Mouse (Mus musculus) layer of hippocampus, adult 18-20 months (tissue): Measurements from ENCODE around the gene Gm13287. TPM values are rescaled to one million over a fixed set of nuclear protein-coding genes. Genes with fewer than 3 reads are reported as not detected.
"Not testable (repeated sequence)": the region's sequence is repeated elsewhere in the genome, so short reads cannot be mapped to it uniquely, and the experiment has no call there.

Experiments used
- DNase-seq, 2 experiments: peaks; one replicate each; pipeline ENCODE4 v3.0.0; 2022; ENCODE audit warnings: low spot score in 2 of 2
- total RNA-seq, 2 experiments: library from RNA; stranded (reverse); gene quantifications; 2 replicates each; pipeline ENCODE4 v1.2.3; 2021

The Gm13287 gene
- total RNA-seq, 2 experiments from 2014 or later = not detected

DNA sequence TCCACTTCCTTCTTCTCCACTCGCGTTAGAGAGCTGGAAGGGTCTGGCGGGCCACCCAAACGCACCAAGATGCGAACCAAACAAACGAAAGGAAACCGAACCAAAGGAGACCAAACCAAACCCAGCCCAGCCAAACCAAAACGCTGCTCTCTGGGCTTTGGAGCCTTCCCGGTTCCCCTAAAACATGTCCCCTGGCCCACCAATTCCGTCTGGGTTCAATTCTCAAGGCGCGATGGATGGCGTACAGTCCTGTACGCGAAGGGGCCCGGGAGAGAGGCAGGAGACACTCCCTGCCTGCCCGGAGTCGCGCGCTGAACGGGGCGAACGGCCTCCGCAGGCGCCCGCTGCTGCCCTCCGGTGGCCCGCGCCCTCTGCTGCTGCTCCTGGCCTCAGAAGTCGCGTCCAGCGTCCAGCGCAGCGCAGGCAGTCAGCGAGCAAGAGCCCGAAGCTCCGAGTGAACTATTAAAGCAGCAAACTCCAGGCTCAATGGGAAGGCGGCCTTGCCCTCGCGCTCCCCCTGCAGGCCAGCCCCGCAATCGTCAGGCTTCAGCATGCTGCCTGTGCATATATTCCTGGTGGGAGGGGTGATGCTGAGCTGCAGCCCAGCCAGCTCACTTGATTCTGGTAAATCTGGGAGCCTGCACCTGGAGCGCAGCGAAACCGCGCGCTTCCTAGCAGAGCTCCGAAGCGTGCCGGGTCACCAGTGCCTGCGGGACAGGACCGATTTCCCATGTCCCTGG, 8.9 kb upstream of the Gm13287 start, which contains the start of gene Gm13275:
Gene Gm13275, plus strand, starts transcription at position 552 of the 740 bp plus-strand sequence.
- DNase-seq = peak; percentile 52 to 63

DNA sequence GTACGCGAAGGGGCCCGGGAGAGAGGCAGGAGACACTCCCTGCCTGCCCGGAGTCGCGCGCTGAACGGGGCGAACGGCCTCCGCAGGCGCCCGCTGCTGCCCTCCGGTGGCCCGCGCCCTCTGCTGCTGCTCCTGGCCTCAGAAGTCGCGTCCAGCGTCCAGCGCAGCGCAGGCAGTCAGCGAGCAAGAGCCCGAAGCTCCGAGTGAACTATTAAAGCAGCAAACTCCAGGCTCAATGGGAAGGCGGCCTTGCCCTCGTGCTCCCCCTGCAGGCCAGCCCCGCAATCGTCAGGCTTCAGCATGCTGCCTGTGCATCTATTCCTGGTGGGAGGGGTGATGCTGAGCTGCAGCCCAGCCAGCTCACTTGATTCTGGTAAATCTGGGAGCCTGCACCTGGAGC, 6.0 kb upstream of the Gm13287 start, which contains the start of gene Gm13279:
Gene Gm13279, plus strand, starts transcription at position 301 of the 400 bp plus-strand sequence.
- not testable (repeated sequence) for DNase-seq

DNA sequence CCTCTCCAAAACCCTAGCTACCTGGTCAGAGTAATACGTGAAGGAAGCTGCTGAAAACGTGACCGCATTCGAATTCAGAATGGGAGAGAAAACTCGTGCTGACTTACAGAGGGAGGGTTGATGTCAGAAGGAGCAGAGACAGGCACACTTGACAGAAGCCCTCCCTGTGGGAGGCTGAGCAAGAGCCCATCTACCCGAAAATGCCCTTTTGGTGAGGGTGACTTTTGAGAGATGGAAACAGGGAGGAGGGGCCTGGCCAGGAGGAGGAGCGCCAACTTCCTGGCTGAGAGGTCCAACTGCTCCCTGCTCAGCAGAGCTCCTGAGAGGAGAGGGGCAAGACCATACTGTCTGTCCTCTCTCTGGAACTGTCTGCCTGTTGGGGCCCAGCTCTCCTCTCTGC, 3.7 kb upstream of the Gm13287 start, which contains the start of gene Gm13285:
Gene Gm13285, plus strand, starts transcription at position 301 of the 400 bp plus-strand sequence.
- not testable (repeated sequence) for DNase-seq

DNA sequence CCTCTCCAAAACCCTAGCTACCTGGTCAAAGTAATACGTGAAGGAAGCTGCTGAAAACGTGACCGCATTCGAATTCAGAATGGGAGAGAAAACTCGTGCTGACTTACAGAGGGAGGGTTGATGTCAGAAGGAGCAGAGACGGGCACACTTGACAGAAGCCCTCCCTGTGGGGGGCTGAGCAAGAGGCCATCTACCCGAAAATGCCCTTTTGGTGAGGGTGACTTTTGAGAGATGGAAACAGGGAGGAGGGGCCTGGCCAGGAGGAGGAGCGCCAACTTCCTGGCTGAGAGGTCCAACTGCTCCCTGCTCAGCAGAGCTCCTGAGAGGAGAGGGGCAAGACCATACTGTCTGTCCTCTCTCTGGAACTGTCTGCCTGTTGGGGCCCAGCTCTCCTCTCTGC, 2.2 kb downstream of the Gm13287 start, which contains the start of gene Gm13288:
Gene Gm13288, plus strand, starts transcription at position 301 of the 400 bp plus-strand sequence.
- not testable (repeated sequence) for DNase-seq

DNA sequence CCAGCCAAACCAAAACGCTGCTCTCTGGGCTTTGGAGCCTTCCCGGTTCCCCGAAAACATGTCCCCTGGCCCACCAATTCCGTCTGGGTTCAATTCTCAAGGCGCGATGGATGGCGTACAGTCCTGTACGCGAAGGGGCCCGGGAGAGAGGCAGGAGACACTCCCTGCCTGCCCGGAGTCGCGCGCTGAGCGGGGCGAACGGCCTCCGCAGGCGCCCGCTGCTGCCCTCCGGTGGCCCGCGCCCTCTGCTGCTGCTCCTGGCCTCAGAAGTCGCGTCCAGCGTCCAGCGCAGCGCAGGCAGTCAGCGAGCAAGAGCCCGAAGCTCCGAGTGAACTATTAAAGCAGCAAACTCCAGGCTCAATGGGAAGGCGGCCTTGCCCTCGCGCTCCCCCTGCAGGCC, 2.7 kb downstream of the Gm13287 start:
- not testable (repeated sequence) for DNase-seq

DNA sequence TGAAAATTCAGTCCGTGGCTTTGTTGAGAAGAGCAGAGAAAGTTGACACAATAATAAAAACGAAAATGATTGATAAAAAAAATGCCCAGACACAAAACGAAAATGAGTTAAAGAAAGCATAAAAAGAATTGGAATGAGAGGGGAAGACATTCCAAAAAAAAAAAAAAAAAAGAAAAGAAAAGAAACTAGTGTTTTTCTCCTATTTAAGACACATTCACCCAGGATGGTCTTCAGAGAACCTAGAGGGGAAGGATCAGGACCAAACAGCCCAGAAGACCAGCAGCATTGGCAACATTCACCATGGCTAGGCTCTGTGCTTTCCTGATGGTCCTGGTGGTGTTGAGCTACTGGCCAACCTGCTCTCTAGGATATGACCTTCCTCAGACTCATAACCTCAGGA, 12.9 kb downstream of the Gm13287 start, which contains the start of gene Ifna7:
Gene Ifna7, plus strand, starts transcription at position 301 of the 400 bp plus-strand sequence.
- DNase-seq = no peak

DNA sequence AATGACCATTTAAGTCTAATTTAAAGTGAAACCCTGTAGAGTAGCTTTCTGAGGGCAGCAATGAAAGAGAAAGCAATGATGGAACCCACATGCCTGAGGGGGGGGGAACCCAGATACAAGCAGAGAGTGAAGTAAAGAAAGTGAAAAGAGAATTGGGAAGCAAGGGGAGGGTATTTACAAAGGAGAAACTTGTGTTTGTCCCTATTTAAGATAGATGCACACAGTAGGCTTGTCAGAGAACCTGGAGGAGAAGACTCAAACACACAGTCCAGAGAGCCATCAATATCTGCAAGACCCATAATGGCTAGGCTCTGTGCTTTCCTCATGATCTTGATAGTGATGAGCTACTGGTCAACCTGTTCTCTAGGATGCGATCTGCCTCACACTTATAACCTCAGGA, 16.6 kb downstream of the Gm13287 start, which contains the start of gene Ifna11:
Gene Ifna11, plus strand, starts transcription at position 301 of the 400 bp plus-strand sequence.
- DNase-seq = no peak

DNA sequence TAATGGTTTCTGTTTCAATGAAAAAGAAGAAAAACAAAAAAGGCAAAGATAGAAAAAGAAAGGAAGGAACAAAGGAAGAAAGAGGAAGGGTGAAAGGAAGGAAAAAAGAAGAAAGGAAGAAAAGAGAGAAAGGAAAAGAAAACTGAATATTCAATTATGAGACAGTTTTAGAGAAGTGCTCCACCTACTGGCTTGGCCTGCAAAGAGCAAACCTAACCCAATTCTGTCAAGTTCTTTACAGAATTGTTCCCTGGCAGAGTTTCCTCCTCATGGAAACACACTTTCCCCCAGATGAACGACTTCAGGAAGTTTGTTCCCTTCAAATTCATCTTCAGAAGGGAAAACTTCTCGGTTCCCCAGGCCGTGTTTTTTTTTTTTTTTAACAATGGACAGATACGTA, 19.9 kb downstream of the Gm13287 start:
- peak in 1 of 2 experiments; percentile 14 for DNase-seq

DNA sequence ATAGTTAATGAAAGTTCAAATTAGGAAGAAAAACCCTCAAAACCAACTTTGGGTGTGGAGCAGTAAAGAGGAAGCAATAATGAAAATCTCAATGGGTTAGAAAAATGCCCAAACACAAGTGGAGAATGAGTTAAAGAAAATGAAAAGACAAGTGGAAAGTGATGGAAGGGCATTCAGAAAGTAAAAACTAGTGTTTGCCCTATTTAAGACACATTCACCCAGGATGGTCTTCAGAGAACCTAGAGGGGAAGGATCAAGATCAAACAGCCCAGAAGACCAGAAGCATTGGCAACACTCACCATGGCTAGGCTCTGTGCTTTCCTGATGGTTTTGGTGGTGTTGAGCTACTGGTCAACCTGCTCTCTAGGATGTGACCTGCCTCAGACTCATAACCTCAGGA, 24.1 kb downstream of the Gm13287 start, which contains the start of gene Ifna6:
Gene Ifna6, plus strand, starts transcription at position 301 of the 400 bp plus-strand sequence.
- DNase-seq = not testable (repeated sequence)

DNA sequence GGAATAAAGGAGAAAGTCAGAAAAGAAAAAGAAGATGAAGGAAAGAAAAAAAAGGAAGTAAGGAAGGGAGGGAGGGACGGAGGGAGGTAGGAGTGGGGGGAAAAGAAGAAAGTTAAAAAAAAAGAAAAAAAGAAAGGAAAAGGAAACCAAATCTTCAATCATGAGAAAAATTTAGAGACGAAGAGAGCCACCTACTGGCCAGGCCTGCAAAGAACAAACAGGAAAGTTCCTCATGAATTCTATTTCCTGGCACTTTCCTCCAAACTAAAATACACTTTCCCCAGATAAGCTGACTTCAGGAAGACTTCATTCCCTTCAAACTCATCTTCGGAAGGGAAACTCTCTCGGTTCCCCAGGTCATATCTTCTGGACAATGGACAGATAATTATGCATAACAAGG, 27.5 kb downstream of the Gm13287 start:
- DNase-seq = peak in 1 of 2 experiments; percentile 48

DNA sequence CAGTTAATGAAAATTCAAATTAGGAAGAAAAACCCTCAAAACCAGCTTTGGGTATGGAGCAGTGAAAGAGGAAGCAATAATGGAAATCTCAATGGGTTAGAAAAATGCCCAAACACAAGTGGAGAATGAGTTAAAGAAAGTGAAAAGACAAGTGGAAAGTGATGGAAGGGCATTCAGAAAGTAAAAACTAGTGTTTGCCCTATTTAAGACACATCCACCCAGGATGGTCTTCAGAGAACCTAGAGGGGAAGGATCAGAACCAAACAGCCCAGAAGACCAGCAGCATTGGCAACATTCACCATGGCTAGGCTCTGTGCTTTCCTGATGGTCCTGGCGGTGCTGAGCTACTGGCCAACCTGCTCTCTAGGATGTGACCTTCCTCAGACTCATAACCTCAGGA, 32.2 kb downstream of the Gm13287 start, which contains the start of gene Ifna5:
Gene Ifna5, plus strand, starts transcription at position 301 of the 400 bp plus-strand sequence.
- DNase-seq = not testable (repeated sequence)

DNA sequence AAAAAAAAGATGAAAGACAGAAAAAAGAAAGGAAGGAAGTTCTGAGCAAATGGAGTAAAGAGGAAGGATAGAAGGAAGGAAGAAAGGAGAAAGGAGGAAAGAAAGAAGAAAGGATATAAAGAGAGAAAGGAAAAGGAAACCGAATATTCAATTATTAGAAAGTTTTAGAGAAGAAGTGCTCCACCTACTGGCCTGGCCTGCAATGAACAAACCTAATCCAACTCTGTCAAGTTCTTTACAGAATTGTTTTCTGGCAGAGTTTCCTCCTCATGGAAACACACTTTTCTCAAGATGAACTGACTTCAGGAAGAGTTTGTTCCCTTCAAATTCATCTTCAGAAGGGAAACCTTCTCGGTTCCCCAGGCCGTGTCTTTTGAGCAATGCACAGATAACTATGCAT, 35.8 kb downstream of the Gm13287 start:
- DNase-seq = peak in 1 of 2 experiments; percentile 5

DNA sequence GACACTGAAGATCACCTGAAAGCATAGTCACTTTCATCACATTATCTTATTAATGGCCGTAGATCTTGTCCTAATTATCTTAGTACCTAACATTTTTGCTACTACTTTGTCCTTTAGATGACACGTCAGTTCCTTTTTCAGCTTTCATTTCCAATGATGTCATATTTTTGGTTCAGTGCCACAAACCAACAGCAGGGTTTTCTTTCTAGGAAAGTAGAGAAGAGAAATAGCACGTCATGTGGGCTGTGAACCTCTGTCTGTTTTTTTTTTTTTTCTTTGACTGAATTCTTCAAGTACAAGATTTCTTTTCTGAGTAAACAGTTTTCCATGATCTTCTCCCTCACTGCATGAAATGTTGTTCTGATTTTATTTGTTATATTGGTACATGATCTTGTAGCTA, 37.0 kb downstream of the Gm13287 start:
- DNase-seq = no peak

DNA sequence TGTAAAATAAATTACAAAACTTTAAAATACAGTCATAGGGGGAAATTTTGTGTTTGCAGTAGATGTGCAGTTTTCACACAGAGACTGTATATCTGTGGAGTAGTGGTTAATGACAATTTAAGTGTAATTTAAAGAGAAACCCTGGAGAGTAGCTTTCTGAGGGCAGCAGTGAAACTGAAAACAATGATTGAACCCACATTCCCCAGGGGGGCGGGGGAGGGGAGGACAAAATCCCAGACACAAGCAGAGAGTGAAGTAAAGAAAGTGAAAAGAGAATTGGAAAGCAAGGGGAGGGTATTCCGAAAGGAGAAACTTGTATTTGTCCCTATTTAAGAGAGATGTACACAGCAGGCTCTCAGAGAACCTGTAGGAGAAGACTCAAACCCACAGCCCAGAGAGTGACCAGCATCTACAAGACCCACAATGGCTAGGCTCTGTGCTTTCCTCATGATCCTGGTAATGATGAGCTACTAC, 38.4 kb downstream of the Gm13287 start, which contains the start of gene Ifna4:
Gene Ifna4, plus strand, starts transcription at position 424 of the 474 bp plus-strand sequence.
- DNase-seq = no peak

DNA sequence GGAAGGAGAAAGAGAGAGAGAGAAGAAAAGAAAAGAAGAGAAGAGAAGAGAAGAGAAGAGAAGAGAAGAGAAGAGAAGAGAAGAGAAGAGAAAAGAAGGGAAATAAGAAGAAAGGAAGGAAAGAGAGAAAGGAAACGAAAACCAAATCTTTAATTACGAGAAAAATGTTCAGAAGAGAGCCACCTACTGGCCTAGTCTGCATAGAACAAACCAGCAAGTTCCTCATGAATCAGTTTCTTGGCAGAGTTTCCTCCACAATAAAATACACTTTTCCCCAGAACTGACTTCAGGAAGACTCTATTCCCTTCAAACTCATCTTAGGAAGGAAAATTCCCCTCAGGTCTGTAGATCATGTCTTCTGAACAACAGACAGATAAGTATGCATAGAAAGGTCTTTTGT, 42.3 kb downstream of the Gm13287 start:
- DNase-seq = no peak

DNA sequence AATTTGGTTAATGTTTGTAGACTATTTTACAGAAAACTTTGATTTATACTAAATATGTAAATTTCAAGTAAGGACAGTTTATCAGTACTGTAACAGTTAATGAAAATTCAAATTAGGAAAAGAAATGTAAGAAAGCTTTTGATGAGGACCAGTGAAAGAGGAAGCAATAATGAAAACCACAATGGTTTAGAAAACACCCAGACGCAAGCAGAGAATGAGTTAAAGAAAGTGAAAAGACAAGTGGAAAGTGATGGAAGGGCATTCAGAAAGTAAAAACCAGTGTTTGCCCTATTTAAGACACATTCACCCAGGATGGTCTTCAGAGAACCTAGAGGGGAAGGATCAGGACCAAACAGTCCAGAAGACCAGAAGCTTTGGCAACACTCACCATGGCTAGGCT, 46.6 kb downstream of the Gm13287 start, which contains the start of gene Ifna1:
Gene Ifna1, plus strand, starts transcription at position 390 of the 400 bp plus-strand sequence.
- no peak for DNase-seq

DNA sequence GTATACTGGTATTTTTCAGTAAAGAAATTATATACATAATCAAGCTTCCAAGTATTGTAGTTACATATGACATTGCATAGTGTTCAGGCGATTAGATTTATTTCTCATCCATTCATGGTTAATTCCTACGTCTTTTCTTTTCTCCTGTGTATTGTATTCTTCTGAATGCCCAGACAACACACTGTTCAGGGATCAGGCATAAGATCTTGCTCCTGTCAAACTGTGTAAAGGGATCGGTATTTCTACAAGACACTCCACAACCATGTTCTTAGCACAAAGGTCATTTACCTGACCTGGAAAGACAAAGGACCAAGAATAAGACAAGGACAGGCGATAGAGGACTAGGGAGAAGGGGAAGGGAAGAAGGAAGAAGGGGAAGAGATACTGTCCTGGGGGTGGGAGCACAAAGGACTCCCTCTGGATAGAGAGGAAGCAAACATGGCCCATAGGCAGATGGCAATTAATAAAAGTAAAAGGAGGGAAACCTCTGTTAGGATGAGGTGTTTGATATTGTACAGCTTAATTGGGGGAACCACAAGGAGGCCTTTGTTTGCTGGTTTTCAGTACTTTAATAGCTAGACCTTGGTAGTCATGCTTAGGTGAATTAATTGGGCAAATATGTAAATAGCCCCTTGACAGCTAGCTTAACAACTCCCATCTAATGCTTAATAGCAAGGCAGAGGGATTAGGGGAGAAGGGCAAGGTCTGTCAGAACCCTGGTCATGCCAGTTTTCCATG, 48.1 kb downstream of the Gm13287 start:
- DNase-seq = no peak
